Mouse (Mus musculus) small intestine, adult 2 months (tissue): Measurements from ENCODE around the gene Irak4.

Source experiments
- CTCF ChIP-seq: fragments of 200-500 bp; IDR thresholded peaks from 2 replicates; pipeline ENCODE4 v1.5.1; 2012; ENCODE audit warnings: low read depth, mild to moderate bottlenecking, control low read depth, inconsistent platforms, low read length, moderate library complexity, mixed read lengths; ENCODE audit not compliant: insufficient replicate concordance, insufficient read length; ENCODE audit errors: extremely low read depth
- POLR2A ChIP-seq: fragments of 200-500 bp; IDR thresholded peaks from 2 replicates; pipeline ENCODE4 v1.6.1; 2012; ENCODE audit warnings: low read depth, mild to moderate bottlenecking, control low read depth, inconsistent platforms, low read length, moderate library complexity

DNA sequence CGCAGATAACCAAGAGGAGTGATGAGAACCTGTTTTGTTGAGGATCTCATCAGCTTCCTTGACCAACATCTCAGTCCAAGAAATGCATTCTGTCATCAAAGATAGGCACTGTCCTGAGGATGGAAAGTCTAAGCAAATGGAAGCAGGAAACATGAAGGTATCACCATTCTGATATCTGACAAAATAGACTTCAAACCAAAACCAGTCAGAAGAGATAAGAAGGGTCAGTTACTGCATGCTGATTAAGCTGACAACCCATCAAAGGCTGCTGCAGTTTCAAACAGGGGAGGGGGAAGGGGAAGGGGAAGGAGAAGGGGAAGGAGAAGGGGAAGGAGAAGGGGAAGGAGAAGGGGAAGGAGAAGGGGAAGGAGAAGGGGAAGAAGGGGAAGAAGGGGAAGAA lies 44.2 kb upstream of the Irak4 start:
- TF ChIP-seq CTCF (no peak), POLR2A (no peak)
